Mouse (Mus musculus) heart, embryonic 11.5 days (tissue): ENCODE data around the gene Ptprf. TPM values are rescaled to one million over a fixed set of nuclear protein-coding genes. Genes with fewer than 3 reads are reported as not detected.

ENCODE experiments used
- ATAC-seq: fragments of 200-750 bp; cut with Nextera tagmentation; replicated peaks from 2 replicates; pipeline ENCODE4 v1.8.0; 2017; ENCODE audit warnings: moderate library complexity; ENCODE audit not compliant: insufficient number of reproducible peaks, low FRiP score, low TSS enrichment
- H3K27ac ChIP-seq: fragments of 300-500 bp; sonication (generic); 2 replicates; pipeline ENCODE4 v1.5.1; 2014; ENCODE audit warnings: mild to moderate bottlenecking, low read depth, low read length
- H3K27me3 ChIP-seq: fragments of 300-500 bp; sonication (generic); 2 replicates; pipeline ENCODE4 v1.6.1; 2014; ENCODE audit warnings: mild to moderate bottlenecking, low read length, mixed read lengths; ENCODE audit not compliant: control insufficient read depth, insufficient read depth
- H3K36me3 ChIP-seq: fragments of 300-500 bp; sonication (generic); 2 replicates; pipeline ENCODE4 v1.6.1; 2014; ENCODE audit warnings: mild to moderate bottlenecking, low read length, moderate library complexity, mixed read lengths; ENCODE audit not compliant: control insufficient read depth, insufficient read depth
- H3K4me1 ChIP-seq: fragments of 300-500 bp; sonication (generic); 2 replicates; pipeline ENCODE4 v1.6.1; 2014; ENCODE audit warnings: low read length; ENCODE audit not compliant: control insufficient read depth, insufficient read depth
- H3K4me2 ChIP-seq: fragments of 300-500 bp; sonication (generic); 2 replicates; pipeline ENCODE4 v1.6.1; 2014; ENCODE audit warnings: mild to moderate bottlenecking, moderate library complexity
- H3K4me3 ChIP-seq: fragments of 300-500 bp; sonication (generic); 2 replicates; pipeline ENCODE4 v1.5.1; 2014; ENCODE audit warnings: low read depth, low read length
- H3K9ac ChIP-seq: fragments of 300-500 bp; sonication (generic); 2 replicates; pipeline ENCODE4 v1.6.1; 2014; ENCODE audit warnings: mild to moderate bottlenecking, low read depth, low read length, moderate library complexity
- H3K9me3 ChIP-seq: fragments of 300-500 bp; sonication (generic); replicated peaks from 2 replicates; pipeline ENCODE4 v1.6.1; 2016; ENCODE audit warnings: low read length; ENCODE audit not compliant: control insufficient read depth
- WGBS: fragments of 180-500 bp; shearing (Covaris S2); extraction: QIAGEN DNeasy Blood & Tissue Kit; methylation state at CpG from one replicate; pipeline ENCODE4 v1.1.7; 2014; ENCODE audit not compliant: insufficient replicate concordance; 5-methylcytosine and 5-hydroxymethylcytosine counted together
- polyA plus RNA-seq: library from polyadenylated mRNA; unstranded; fragments of >200 nt; fragmentation: Nextera tagmentation; extraction: Ambion mirVana; gene quantifications from 2 replicates; pipeline ENCODE4 v1.2.1, GENCODE M21; 2014

Ptprf gene
- polyA plus RNA-seq, 1 experiment from 2014 or later = 24.5 TPM

GRCm38 (mm10) chr4:118239960-118240689 lies 51.1 kb downstream of the Ptprf start:
- Histone ChIP-seq H3K9ac (no peak overlapping the region), H3K36me3 (peaks cover 28% of the 10 kb centered on the region), H3K27me3 (no peaks in the 10 kb centered on the region), H3K9me3 (no peaks in the 10 kb centered on the region), H3K4me1 (no peaks in the 10 kb centered on the region), H3K27ac (no peak overlapping the region), H3K4me2 (no peak overlapping the region), H3K4me3 (no peak overlapping the region)
- WGBS = 81% methylated on average over 16 of the region's 16 CpGs
- ATAC-seq = no peak

DNA sequence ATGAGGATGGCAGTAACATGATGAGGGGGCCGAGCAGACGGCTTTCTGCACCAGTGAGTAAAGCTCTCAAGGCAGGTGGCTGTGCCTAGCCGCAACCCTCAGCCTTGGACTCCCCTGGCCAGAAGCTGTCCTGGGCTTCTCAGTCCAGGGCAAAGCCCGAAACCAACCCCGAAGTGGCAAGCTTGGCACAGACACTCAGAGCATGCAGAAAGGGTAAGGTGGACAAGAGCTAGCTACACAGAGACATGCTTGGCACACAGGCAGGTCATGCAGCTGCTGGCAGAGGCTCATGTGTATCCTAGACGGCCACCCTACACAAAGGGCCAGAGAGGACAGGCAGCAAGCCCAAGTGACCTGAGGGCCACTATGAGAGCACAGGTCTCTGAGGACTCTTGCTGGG lies 52.5 kb downstream of the Ptprf start:
- no peak for ATAC-seq
- H3K27ac ChIP-seq = no peak overlapping the region
- peaks cover 25% of the 10 kb centered on the region for H3K36me3 ChIP-seq
- no peaks in the 10 kb centered on the region for H3K4me1 ChIP-seq
- no peak overlapping the region for H3K4me3 ChIP-seq
- no peaks in the 10 kb centered on the region for H3K9me3 ChIP-seq
- H3K27me3 ChIP-seq = no peaks in the 10 kb centered on the region
- 92% methylated on average over 6 of the region's 6 CpGs for WGBS
- H3K9ac ChIP-seq = no peak overlapping the region
- no peak overlapping the region for H3K4me2 ChIP-seq

DNA sequence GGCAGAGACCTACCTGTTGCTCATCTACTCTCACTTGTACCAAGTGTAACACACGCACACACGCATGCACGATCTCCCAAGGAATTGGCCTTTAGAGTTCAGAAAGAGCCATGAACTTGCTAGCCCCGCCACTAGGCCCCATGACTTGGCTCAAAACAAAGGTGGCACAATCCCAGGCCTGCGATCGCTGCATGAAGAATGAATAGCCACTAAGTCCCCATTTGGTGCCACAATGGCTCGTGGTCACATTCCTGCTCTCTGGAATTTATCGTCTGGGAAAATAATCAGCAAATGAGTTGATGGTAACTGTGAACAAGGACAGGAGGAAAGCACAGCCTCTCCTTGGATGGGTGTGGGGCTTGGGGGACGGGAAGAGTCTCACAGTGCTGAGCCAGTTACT lies 54.3 kb downstream of the Ptprf start:
- WGBS = 77% methylated on average over 9 of the region's 9 CpGs
- Histone ChIP-seq H3K9me3 (no peaks in the 10 kb centered on the region), H3K4me2 (no peak overlapping the region), H3K9ac (no peak overlapping the region), H3K36me3 (peaks cover 25% of the 10 kb centered on the region), H3K4me3 (no peak overlapping the region), H3K27me3 (no peaks in the 10 kb centered on the region), H3K4me1 (no peaks in the 10 kb centered on the region), H3K27ac (no peak overlapping the region)
- no peak for ATAC-seq

DNA sequence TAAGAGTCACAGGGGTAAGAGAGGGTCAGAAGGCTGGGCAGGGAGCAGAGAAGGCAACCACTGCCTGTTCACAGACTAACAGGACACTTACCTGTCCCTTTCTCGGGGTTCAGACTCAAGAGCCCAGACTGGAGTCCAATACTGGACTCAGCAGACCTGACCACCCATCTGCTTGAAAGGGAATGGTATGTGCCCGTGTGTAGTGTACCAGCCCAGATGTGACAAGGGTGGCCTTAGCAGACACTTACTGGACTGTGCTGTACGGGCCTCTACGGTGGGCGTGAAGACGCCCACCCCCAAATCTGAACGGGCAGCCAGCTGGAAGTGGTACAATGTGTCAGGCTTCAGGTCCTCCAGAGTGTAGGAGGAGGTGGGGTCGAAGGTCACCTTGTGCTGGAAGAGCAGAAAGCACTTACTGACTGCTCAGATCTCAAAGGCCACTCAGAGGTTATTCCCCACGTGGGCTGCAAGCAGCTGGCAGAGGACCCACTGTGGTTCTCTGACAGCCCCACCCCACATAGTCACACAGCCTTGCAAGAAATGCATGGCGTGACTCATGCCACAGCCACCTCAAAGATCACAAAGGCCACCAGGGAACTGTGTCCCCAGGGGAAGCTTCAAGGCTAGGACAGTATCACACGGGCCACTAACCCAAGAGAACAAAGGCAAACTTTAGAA lies 56.4 kb downstream of the Ptprf start:
- no peak for ATAC-seq
- peaks cover 32% of the 10 kb centered on the region for H3K36me3 ChIP-seq
- 72% methylated on average over 11 of the region's 11 CpGs for WGBS

DNA sequence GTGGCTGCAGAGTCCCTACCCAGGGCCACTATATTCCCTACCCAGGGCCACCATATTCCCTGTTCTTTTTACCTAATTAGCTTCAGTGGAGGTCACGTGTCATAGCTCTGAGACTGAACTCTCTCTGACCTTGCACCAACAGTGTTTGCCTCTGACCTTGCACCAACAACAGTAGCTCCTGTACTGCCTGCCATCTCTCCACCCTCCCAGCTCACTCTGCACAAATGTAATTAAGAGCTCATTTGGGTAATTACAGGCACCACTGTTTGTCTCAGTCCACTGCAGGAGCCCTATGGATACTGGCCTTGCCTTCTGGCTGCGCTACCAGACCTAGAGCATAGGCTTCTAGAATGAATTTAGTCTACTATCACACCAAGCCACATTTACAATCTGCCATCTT lies 57.3 kb downstream of the Ptprf start:
- Histone ChIP-seq H3K36me3 (peaks cover 36% of the 10 kb centered on the region), H3K9ac (no peak overlapping the region), H3K4me3 (no peak overlapping the region), H3K27ac (no peak overlapping the region), H3K9me3 (no peaks in the 10 kb centered on the region), H3K27me3 (no peaks in the 10 kb centered on the region), H3K4me2 (no peak overlapping the region), H3K4me1 (no peaks in the 10 kb centered on the region)
- ATAC-seq = no peak
- 90% methylated on average over 2 of the region's 2 CpGs for WGBS

More for the DNA sequence above, 56.4 kb downstream of the Ptprf start:
- Histone ChIP-seq H3K4me1 (no peaks in the 10 kb centered on the region), H3K4me3 (no peak overlapping the region), H3K27ac (no peak overlapping the region), H3K4me2 (no peak overlapping the region), H3K9ac (no peak overlapping the region), H3K9me3 (no peaks in the 10 kb centered on the region), H3K27me3 (no peaks in the 10 kb centered on the region)

- H3K27me3 ChIP-seq = no peaks in the 10 kb centered on the region
- peaks cover 32% of the 10 kb centered on the region for H3K36me3 ChIP-seq
- H3K27ac ChIP-seq = no peak overlapping the region
- no peak overlapping the region for H3K9ac ChIP-seq
- H3K4me3 ChIP-seq = no peak overlapping the region
- no peaks in the 10 kb centered on the region for H3K9me3 ChIP-seq
- no peak overlapping the region for H3K4me2 ChIP-seq
- H3K4me1 ChIP-seq = no peaks in the 10 kb centered on the region
- 87% methylated on average over 6 of the region's 6 CpGs for WGBS
- ATAC-seq = no peak
Measured at GRCm38 (mm10) chr4:118231861-118232260, 59.3 kb downstream of the Ptprf start.

DNA sequence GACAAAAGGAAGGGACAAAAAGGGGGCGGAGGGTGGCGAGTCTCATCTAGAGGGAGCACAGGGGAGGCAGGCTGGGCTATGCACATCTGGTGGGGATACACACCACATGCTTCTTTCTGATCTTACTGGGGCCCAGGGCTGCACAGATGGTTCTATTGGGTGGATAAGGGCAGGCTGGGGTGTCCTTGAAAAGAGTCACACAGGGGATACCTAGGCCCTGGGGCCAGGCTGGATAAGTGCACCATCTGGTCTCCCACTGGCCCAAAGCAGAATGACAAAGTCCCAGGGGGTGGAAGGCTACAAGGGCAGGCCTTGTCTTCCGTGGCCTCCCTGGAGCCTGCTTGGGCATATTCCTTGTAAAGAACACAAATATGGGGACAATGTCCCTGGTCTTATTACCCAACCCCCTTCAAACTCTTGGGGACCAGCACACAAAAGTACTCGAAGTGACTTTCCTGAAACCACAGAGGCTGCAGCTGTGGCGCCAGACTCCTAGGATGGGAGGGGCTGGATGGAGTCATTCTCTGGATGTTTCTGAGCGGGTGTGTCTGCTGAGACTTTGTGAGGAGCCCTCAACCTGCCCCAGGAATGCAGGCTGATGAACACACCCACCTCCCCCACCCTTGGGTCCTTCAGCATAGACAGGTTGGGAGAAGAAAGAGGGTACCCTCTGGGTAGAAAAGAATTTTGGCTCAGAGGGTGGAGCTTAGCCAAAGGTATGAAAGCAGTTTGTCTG lies 62.0 kb downstream of the Ptprf start:
- H3K36me3 ChIP-seq = peaks cover 37% of the 10 kb centered on the region
- no peaks in the 10 kb centered on the region for H3K27me3 ChIP-seq
- ATAC-seq = no peak
- no peaks in the 10 kb centered on the region for H3K9me3 ChIP-seq
- no peaks in the 10 kb centered on the region for H3K4me1 ChIP-seq
- 68% methylated on average over 6 of the region's 6 CpGs for WGBS
- no peak overlapping the region for H3K9ac ChIP-seq
- no peak overlapping the region for H3K4me2 ChIP-seq
- no peak overlapping the region for H3K27ac ChIP-seq
- H3K4me3 ChIP-seq = no peak overlapping the region

DNA sequence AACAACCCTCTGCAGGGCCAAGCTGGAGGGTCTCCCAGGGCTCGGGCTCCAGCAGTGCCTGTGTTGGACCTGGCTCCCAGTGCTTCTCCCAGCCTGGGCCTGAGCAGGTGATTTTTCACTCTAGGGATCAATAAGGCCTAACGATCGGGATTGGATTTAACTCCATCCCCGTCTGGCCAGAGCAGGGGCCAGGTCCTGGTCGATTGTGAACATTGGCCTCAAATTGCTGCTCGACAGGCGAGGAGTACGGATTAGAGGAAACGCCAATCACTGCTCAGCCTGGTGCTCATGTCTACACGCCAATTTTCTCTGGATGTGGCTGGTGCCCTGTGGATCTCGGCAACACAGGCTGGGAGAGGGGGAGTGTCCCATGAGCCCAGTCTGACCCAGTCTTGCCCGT lies 63.8 kb downstream of the Ptprf start:
- H3K27ac ChIP-seq = no peak overlapping the region
- no peak for ATAC-seq
- no peaks in the 10 kb centered on the region for H3K4me1 ChIP-seq
- no peaks in the 10 kb centered on the region for H3K27me3 ChIP-seq
- peaks cover 49% of the 10 kb centered on the region for H3K36me3 ChIP-seq
- H3K4me2 ChIP-seq = no peak overlapping the region
- H3K9ac ChIP-seq = no peak overlapping the region
- 82% methylated on average over 12 of the region's 12 CpGs for WGBS
- no peaks in the 10 kb centered on the region for H3K9me3 ChIP-seq
- H3K4me3 ChIP-seq = no peak overlapping the region
